Mouse (Mus musculus) neural tube, embryonic 13.5 days (tissue): ENCODE data around the gene Apol7c. TPM values are rescaled to one million over a fixed set of nuclear protein-coding genes. Genes with fewer than 3 reads are reported as not detected.
"Not testable (repeated sequence)": the region's sequence is repeated elsewhere in the genome, so short reads cannot be mapped to it uniquely, and the experiment has no call there.

Source experiments
- ATAC-seq: fragments of 200-750 bp; cut with Nextera tagmentation; 2 replicates; pipeline ENCODE4 v1.8.0; 2017; ENCODE audit warnings: low read depth, mild to moderate bottlenecking, moderate TSS enrichment, moderate library complexity
- H3K27ac ChIP-seq: fragments of 300-500 bp; sonication (generic); replicated peaks from 2 replicates; pipeline ENCODE4 v1.5.1; 2015; ENCODE audit warnings: moderate library complexity, mild to moderate bottlenecking, inconsistent platforms
- H3K27me3 ChIP-seq: fragments of 300-500 bp; sonication (generic); 2 replicates; pipeline ENCODE4 v1.6.1; 2015; ENCODE audit warnings: mild to moderate bottlenecking, inconsistent platforms
- H3K36me3 ChIP-seq: fragments of 300-500 bp; sonication (generic); 2 replicates; pipeline ENCODE4 v1.6.1; 2015; ENCODE audit warnings: mild to moderate bottlenecking, inconsistent platforms
- H3K4me1 ChIP-seq: fragments of 300-500 bp; sonication (generic); replicated peaks from 2 replicates; pipeline ENCODE4 v1.6.1; 2015; ENCODE audit warnings: inconsistent platforms
- H3K4me2 ChIP-seq: fragments of 300-500 bp; sonication (generic); 2 replicates; pipeline ENCODE4 v1.6.1; 2015; ENCODE audit warnings: inconsistent platforms, mild to moderate bottlenecking, moderate library complexity
- H3K4me3 ChIP-seq: fragments of 300-500 bp; sonication (generic); 2 replicates; pipeline ENCODE4 v1.5.1; 2015; ENCODE audit warnings: mild to moderate bottlenecking, inconsistent platforms
- H3K9ac ChIP-seq: fragments of 300-500 bp; sonication (generic); 2 replicates; pipeline ENCODE4 v1.6.1; 2015; ENCODE audit warnings: moderate library complexity, mild to moderate bottlenecking, inconsistent platforms
- H3K9me3 ChIP-seq: fragments of 300-500 bp; sonication (generic); 2 replicates; pipeline ENCODE4 v1.6.1; 2016; ENCODE audit warnings: inconsistent platforms
- WGBS: fragments of 180-500 bp; shearing (Covaris S2); methylation state at CpG from one replicate; pipeline ENCODE4 v1.1.7; 2015; 5-methylcytosine and 5-hydroxymethylcytosine counted together
- polyA plus RNA-seq: library from polyadenylated mRNA; unstranded; fragments of >200 nt; fragmentation: Nextera tagmentation; extraction: Ambion mirVana; gene quantifications from 2 replicates; pipeline ENCODE4 v1.2.1, GENCODE M21; 2015

Gene Apol7c
- not detected in 2 replicates for polyA plus RNA-seq

GRCm38 (mm10) chr15:77533216-77533615, at the start of gene Apol7c:
Gene Apol7c (minus strand): TSS chr15:77533316.
- no peak for ATAC-seq

GRCm38 (mm10) chr15:77581681-77582080, 48.6 kb upstream of the Apol7c start:
- H3K4me3 ChIP-seq, result no peak overlapping the region
- H3K4me2 ChIP-seq, result no peak overlapping the region
- no peaks in the 10 kb centered on the region for H3K4me1 ChIP-seq
- ATAC-seq, result peak; percentile 50; the same call in 1 of the 2 replicates
- H3K9me3 ChIP-seq, result 0 out of 2 replicates have a peak, but pooled peaks cover 5% of the 10 kb centered on the region
- no peaks in the 10 kb centered on the region for H3K36me3 ChIP-seq
- 38% methylated on average over 1 of the region's 1 CpGs for WGBS
- H3K27ac ChIP-seq, result no peak overlapping the region
- no peaks in the 10 kb centered on the region for H3K27me3 ChIP-seq
- no peak overlapping the region for H3K9ac ChIP-seq

More at GRCm38 (mm10) chr15:77533216-77533615, at the start of gene Apol7c:
- Histone ChIP-seq H3K27ac (no peak within 1 kb of the TSS), H3K9ac (no peak within 1 kb of the TSS), H3K4me2 (no peak within 1 kb of the TSS), H3K4me3 (no peak within 1 kb of the TSS), H3K36me3 (no peaks in the 10 kb centered on the region), H3K27me3 (no peaks in the 10 kb centered on the region), H3K9me3 (no peaks in the 10 kb centered on the region), H3K4me1 (no peaks in the 10 kb centered on the region)

GRCm38 (mm10) chr15:77579311-77579710, 46.2 kb upstream of the Apol7c start:
- no peak overlapping the region for H3K4me3 ChIP-seq
- 96% methylated on average over 4 of the region's 4 CpGs for WGBS

GRCm38 (mm10) chr15:77578801-77579200, 45.7 kb upstream of the Apol7c start:
- Histone ChIP-seq H3K9me3 (0 out of 2 replicates have a peak, but pooled peaks cover 2% of the 10 kb centered on the region), H3K4me2 (no peak overlapping the region), H3K9ac (no peak overlapping the region), H3K4me1 (no peaks in the 10 kb centered on the region), H3K36me3 (no peaks in the 10 kb centered on the region), H3K27ac (no peak overlapping the region), H3K4me3 (no peak overlapping the region), H3K27me3 (no peaks in the 10 kb centered on the region)
- whole genome bisulfite sequencing, result 96% methylated on average over 2 of the region's 2 CpGs
- ATAC-seq, result no peak

More at GRCm38 (mm10) chr15:77579311-77579710, 46.2 kb upstream of the Apol7c start:
- Histone ChIP-seq H3K9ac (no peak overlapping the region), H3K36me3 (no peaks in the 10 kb centered on the region), H3K27me3 (no peaks in the 10 kb centered on the region), H3K27ac (no peak overlapping the region), H3K9me3 (0 out of 2 replicates have a peak, but pooled peaks cover 5% of the 10 kb centered on the region), H3K4me2 (no peak overlapping the region), H3K4me1 (no peaks in the 10 kb centered on the region)
- ATAC-seq, result no peak

- H3K27ac ChIP-seq, result no peak overlapping the region
- H3K4me3 ChIP-seq, result no peak overlapping the region
- H3K36me3 ChIP-seq, result no peaks in the 10 kb centered on the region
- no peak for ATAC-seq
- no peaks in the 10 kb centered on the region for H3K27me3 ChIP-seq
- no peak overlapping the region for H3K9ac ChIP-seq
- no peaks in the 10 kb centered on the region for H3K9me3 ChIP-seq
- H3K4me2 ChIP-seq, result no peak overlapping the region
- no peaks in the 10 kb centered on the region for H3K4me1 ChIP-seq
Measured at GRCm38 (mm10) chr15:77563219-77563618, 30.1 kb upstream of the Apol7c start.

GRCm38 (mm10) chr15:77561792-77562191, 28.7 kb upstream of the Apol7c start, which contains the start of gene 1700025B11Rik:
Gene 1700025B11Rik (minus strand): TSS chr15:77561892.
- Histone ChIP-seq H3K27me3 (no peaks in the 10 kb centered on the region), H3K4me3 (no peak within 1 kb of the TSS), H3K9me3 (no peaks in the 10 kb centered on the region), H3K27ac (no peak within 1 kb of the TSS), H3K9ac (no peak within 1 kb of the TSS), H3K36me3 (no peaks in the 10 kb centered on the region), H3K4me2 (no peak within 1 kb of the TSS), H3K4me1 (no peaks in the 10 kb centered on the region)
- ATAC-seq, result no peak

- WGBS, result 31% methylated on average over 1 of the region's 1 CpGs
- H3K4me1 ChIP-seq, H3K9me3 ChIP-seq, H3K4me3 ChIP-seq, H3K27me3 ChIP-seq, H3K4me2 ChIP-seq, H3K27ac ChIP-seq, ATAC-seq, H3K36me3 ChIP-seq, H3K9ac ChIP-seq: not testable (repeated sequence)
Measured at GRCm38 (mm10) chr15:77539221-77539620, 6.1 kb upstream of the Apol7c start.

- H3K27ac ChIP-seq, H3K4me3 ChIP-seq, H3K27me3 ChIP-seq, H3K9me3 ChIP-seq, H3K36me3 ChIP-seq, H3K9ac ChIP-seq, H3K4me2 ChIP-seq, ATAC-seq, H3K4me1 ChIP-seq: not testable (repeated sequence)
- WGBS, result 32% methylated on average over 6 of the region's 6 CpGs
Measured at GRCm38 (mm10) chr15:77523186-77523843, 9.8 kb downstream of the Apol7c start.

- not testable (repeated sequence) for H3K4me2 ChIP-seq, H3K9me3 ChIP-seq, H3K36me3 ChIP-seq, H3K4me1 ChIP-seq, H3K27ac ChIP-seq, H3K9ac ChIP-seq, H3K4me3 ChIP-seq, ATAC-seq, H3K27me3 ChIP-seq
- 67% methylated on average over 4 of the region's 4 CpGs for WGBS
Measured at GRCm38 (mm10) chr15:77520596-77520995, 12.5 kb downstream of the Apol7c start.

GRCm38 (mm10) chr15:77507966-77508365, 25.1 kb downstream of the Apol7c start, which contains the start of gene Apol11a:
Gene Apol11a (plus strand): TSS chr15:77508271.
- H3K9ac ChIP-seq, ATAC-seq, H3K9me3 ChIP-seq, H3K36me3 ChIP-seq, H3K27me3 ChIP-seq, H3K4me1 ChIP-seq, H3K4me2 ChIP-seq, H3K4me3 ChIP-seq, H3K27ac ChIP-seq: not testable (repeated sequence)

GRCm38 (mm10) chr15:77494694-77495093, 38.4 kb downstream of the Apol7c start:
- H3K4me2 ChIP-seq, H3K36me3 ChIP-seq, H3K9me3 ChIP-seq, H3K27me3 ChIP-seq, H3K9ac ChIP-seq, ATAC-seq, H3K4me1 ChIP-seq, H3K27ac ChIP-seq, H3K4me3 ChIP-seq: not testable (repeated sequence)
- 81% methylated on average over 1 of the region's 1 CpGs for WGBS

GRCm38 (mm10) chr15:77493181-77493580, 39.9 kb downstream of the Apol7c start:
- no CpG with 5 or more reads among the region's 1 CpGs for WGBS
- not testable (repeated sequence) for ATAC-seq, H3K36me3 ChIP-seq, H3K4me2 ChIP-seq, H3K4me3 ChIP-seq, H3K9ac ChIP-seq, H3K9me3 ChIP-seq, H3K4me1 ChIP-seq, H3K27me3 ChIP-seq, H3K27ac ChIP-seq
